Mouse (Mus musculus): ENCODE measurements around the gene Olfr120.
"Not testable (repeated sequence)": the region's sequence is repeated elsewhere in the genome, so short reads cannot be mapped to it uniquely, and the experiment has no call there.

The Olfr120 gene

GRCm38 (mm10) chr17:37721508-37721907, at the start of gene Olfr120:
Gene Olfr120 (plus strand): TSS chr17:37721808.
- no peak for DNase-seq

- not testable (repeated sequence) for DNase-seq
These were observed 25.3 kb upstream of the Olfr120 start, which contains the start of gene Olfr119 for GRCm38 (mm10) chr17:37696264-37696663. Gene Olfr119 (plus strand): TSS chr17:37696564.

DNA sequence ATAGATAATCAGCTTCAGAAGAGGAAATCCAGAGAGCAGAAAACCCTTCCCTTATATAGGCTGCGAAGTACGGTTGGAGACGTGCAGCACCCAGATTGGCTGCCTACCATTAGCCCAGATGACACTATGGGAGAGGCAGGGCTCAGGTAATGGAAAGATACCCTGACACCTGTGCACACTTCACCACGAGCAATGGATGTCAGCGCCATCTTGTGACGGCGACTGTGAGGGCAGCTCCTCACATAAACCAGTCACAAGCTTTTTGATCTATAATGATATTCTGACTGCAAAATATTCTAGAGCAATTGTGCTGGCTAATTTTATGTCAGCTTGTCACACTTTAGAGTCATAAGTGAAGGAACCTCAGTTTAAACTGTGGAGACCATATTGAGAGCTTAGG, 16.5 kb downstream of the Olfr120 start:
- no peak for DNase-seq

- no peak for DNase-seq
These were observed 46.7 kb downstream of the Olfr120 start, which contains the start of gene Olfr122 for GRCm38 (mm10) chr17:37768307-37768706. Gene Olfr122 (plus strand): TSS chr17:37768607.

All from liver (tissue).